In genomic region chr10:93897043-93897646, GRCm38 (mm10) we compare ENCODE assay signal across 8 mouse cellular contexts. TPM values are rescaled to one million over a fixed set of nuclear protein-coding genes. Genes with fewer than 3 reads are reported as not detected.
DNase-seq lines count a peak whose midpoint lies in the region; ATAC-seq lines count a peak whose summit lies in the region.

Metap2 (minus strand) TSS chr10:93897093.

- H3K4me3 ChIP-seq in lung, embryonic 15.5 days, result no peak within 1 kb of the TSS
- no peak within 1 kb of the TSS for H3K4me3 ChIP-seq in embryonic facial prominence, embryonic 12.5 days
- H3K4me3 ChIP-seq in heart, embryonic 14.5 days (ENCODE audit: control insufficient read depth in 1 of 2, insufficient read depth in 1 of 2, low read depth in 1 of 2, low read length in 2 of 2), result no peak within 1 kb of the TSS
- H3K4me3 ChIP-seq in neural tube, embryonic 12.5 days, result no peak within 1 kb of the TSS

- no peaks in the 10 kb centered on the region for H3K9me3 ChIP-seq in lung, embryonic 15.5 days
- no peaks in the 10 kb centered on the region for H3K9me3 ChIP-seq in embryonic facial prominence, embryonic 12.5 days
- H3K9me3 ChIP-seq in heart, embryonic 14.5 days (ENCODE audit: control insufficient read depth, low read length), result no peaks in the 10 kb centered on the region
- H3K9me3 ChIP-seq in neural tube, embryonic 12.5 days, result no peaks in the 10 kb centered on the region

- no peak for ATAC-seq in lung, embryonic 15.5 days (ENCODE audit: borderline replicate concordance, extremely low read depth, low FRiP score, low TSS enrichment)
- ATAC-seq in embryonic facial prominence, embryonic 12.5 days (ENCODE audit: insufficient number of reproducible peaks, insufficient read depth, low FRiP score, low TSS enrichment), result no peak
- no peak for ATAC-seq in heart, embryonic 14.5 days (ENCODE audit: insufficient number of reproducible peaks, insufficient read depth, low FRiP score, low read depth)
- no peak for ATAC-seq in neural tube, embryonic 12.5 days (ENCODE audit: low FRiP score, low read depth)

- H3K9ac ChIP-seq in lung, embryonic 15.5 days, result no peak within 1 kb of the TSS
- no peak within 1 kb of the TSS for H3K9ac ChIP-seq in embryonic facial prominence, embryonic 12.5 days
- H3K9ac ChIP-seq in heart, embryonic 14.5 days (ENCODE audit: low read length), result no peak within 1 kb of the TSS
- H3K9ac ChIP-seq in neural tube, embryonic 12.5 days, result no peak within 1 kb of the TSS

- H3K27ac ChIP-seq in lung, embryonic 15.5 days, result no peak within 1 kb of the TSS
- H3K27ac ChIP-seq in embryonic facial prominence, embryonic 12.5 days, result no peak within 1 kb of the TSS
- no peak within 1 kb of the TSS for H3K27ac ChIP-seq in heart, embryonic 14.5 days (replicated peaks in 1 of 2; ENCODE audit: control insufficient read depth in 1 of 2, insufficient read depth in 1 of 2, low read depth in 2 of 2, low read length in 2 of 2)
- H3K27ac ChIP-seq in neural tube, embryonic 12.5 days, result no peak within 1 kb of the TSS

- no peaks in the 10 kb centered on the region for H3K4me1 ChIP-seq in lung, embryonic 15.5 days
- H3K4me1 ChIP-seq in embryonic facial prominence, embryonic 12.5 days, result no peaks in the 10 kb centered on the region
- H3K4me1 ChIP-seq in heart, embryonic 14.5 days (ENCODE audit: control insufficient read depth in 2 of 2, insufficient read depth in 2 of 2, low read length in 2 of 2), result no peaks in the 10 kb centered on the region
- H3K4me1 ChIP-seq in neural tube, embryonic 12.5 days, result no peaks in the 10 kb centered on the region

- H3K36me3 ChIP-seq in lung, embryonic 15.5 days, result no peaks in the 10 kb centered on the region
- no peaks in the 10 kb centered on the region for H3K36me3 ChIP-seq in embryonic facial prominence, embryonic 12.5 days
- H3K36me3 ChIP-seq in heart, embryonic 14.5 days (ENCODE audit: control insufficient read depth, insufficient read depth, low read length), result no peaks in the 10 kb centered on the region
- H3K36me3 ChIP-seq in neural tube, embryonic 12.5 days, result no peaks in the 10 kb centered on the region

- no peak within 1 kb of the TSS for H3K4me2 ChIP-seq in lung, embryonic 15.5 days
- H3K4me2 ChIP-seq in embryonic facial prominence, embryonic 12.5 days (replicated peaks), result no peak within 1 kb of the TSS
- no peak within 1 kb of the TSS for H3K4me2 ChIP-seq in heart, embryonic 14.5 days (ENCODE audit: low read length)
- no peak within 1 kb of the TSS for H3K4me2 ChIP-seq in neural tube, embryonic 12.5 days (replicated peaks)

- no peak for DNase-seq in lung, postnatal 10 days
- DNase-seq in left cerebral cortex, postnatal 25 days (ENCODE audit: low spot score in 2 of 2), result no peak
- DNase-seq in retina, embryonic 14.5 days (ENCODE audit: low spot score), result no peak
- no peak for DNase-seq in ovary, adult 18-20 months (ENCODE audit: low spot score)

- WGBS in lung, embryonic 15.5 days, result 65% methylated on average over 7 of the region's 7 CpGs
- WGBS in embryonic facial prominence, embryonic 12.5 days, result 64% methylated on average over 7 of the region's 7 CpGs
- WGBS in heart, embryonic 14.5 days, result 67% methylated on average over 7 of the region's 7 CpGs
- 69% methylated on average over 7 of the region's 7 CpGs for WGBS in neural tube, embryonic 12.5 days

- no peaks in the 10 kb centered on the region for H3K27me3 ChIP-seq in lung, embryonic 15.5 days
- H3K27me3 ChIP-seq in embryonic facial prominence, embryonic 12.5 days, result no peaks in the 10 kb centered on the region
- H3K27me3 ChIP-seq in heart, embryonic 14.5 days (ENCODE audit: control insufficient read depth, insufficient read depth, low read length), result no peaks in the 10 kb centered on the region
- H3K27me3 ChIP-seq in neural tube, embryonic 12.5 days (replicated peaks), result no peaks in the 10 kb centered on the region

- intact Hi-C loops in left cerebral cortex, postnatal 25 days (cut with DNase I), result no loop called here

RNA-seq across cellular contexts. Expression of gene Metap2, which starts in this region (rescaled TPM):
- polyA plus RNA-seq in lung, embryonic 15.5 days (2015; fragmentation: Nextera tagmentation; extraction: Ambion mirVana), result 172 and 180 TPM in 2 replicates
- 184 and 201 TPM in 2 replicates for polyA plus RNA-seq in embryonic facial prominence, embryonic 12.5 days (2016; fragmentation: Nextera tagmentation; extraction: Ambion mirVana)
- polyA plus RNA-seq in heart, embryonic 14.5 days (2014; fragmentation: Nextera tagmentation; extraction: Ambion mirVana), result 158 and 159 TPM in 2 replicates
- 100 to 1,000 TPM; 112 to 125 TPM for total RNA-seq in left cerebral cortex, postnatal 25 days (2021)
- polyA plus RNA-seq in neural tube, embryonic 12.5 days (2016; fragmentation: Nextera tagmentation; extraction: Ambion mirVana), result 191 and 201 TPM in 2 replicates
